Mouse (Mus musculus): Measurements from ENCODE around the gene Stradb. TPM values are rescaled to one million over a fixed set of nuclear protein-coding genes. Genes with fewer than 3 reads are reported as not detected.

Stradb gene
- polyA plus RNA-seq, 1 experiment from 2014 or later, result 27.0 TPM

Other genes starting within 250 kb of the Stradb start
- gene Casp8, start 178.1 kb upstream of the Stradb start, polyA plus RNA-seq (2015; fragmentation: Nextera tagmentation; extraction: Ambion mirVana), result 41.3 and 41.8 TPM in 2 replicates
- gene Trak2, start 92 bp upstream of the Stradb start, polyA plus RNA-seq (2015; fragmentation: Nextera tagmentation; extraction: Ambion mirVana), result 14.3 and 15.1 TPM in 2 replicates
- not detected in 2 replicates for gene C2cd6, start 121.4 kb downstream of the Stradb start, polyA plus RNA-seq (2015; fragmentation: Nextera tagmentation; extraction: Ambion mirVana)
- gene Tmem237, start 146.9 kb downstream of the Stradb start, polyA plus RNA-seq (2015; fragmentation: Nextera tagmentation; extraction: Ambion mirVana), result 39.0 and 42.9 TPM in 2 replicates
- gene Mpp4, start 189.9 kb downstream of the Stradb start, polyA plus RNA-seq (2015; fragmentation: Nextera tagmentation; extraction: Ambion mirVana), result 0.27 and 0.35 TPM in 2 replicates

Data from kidney, embryonic 15.5 days (tissue).